In the genomic region with DNA sequence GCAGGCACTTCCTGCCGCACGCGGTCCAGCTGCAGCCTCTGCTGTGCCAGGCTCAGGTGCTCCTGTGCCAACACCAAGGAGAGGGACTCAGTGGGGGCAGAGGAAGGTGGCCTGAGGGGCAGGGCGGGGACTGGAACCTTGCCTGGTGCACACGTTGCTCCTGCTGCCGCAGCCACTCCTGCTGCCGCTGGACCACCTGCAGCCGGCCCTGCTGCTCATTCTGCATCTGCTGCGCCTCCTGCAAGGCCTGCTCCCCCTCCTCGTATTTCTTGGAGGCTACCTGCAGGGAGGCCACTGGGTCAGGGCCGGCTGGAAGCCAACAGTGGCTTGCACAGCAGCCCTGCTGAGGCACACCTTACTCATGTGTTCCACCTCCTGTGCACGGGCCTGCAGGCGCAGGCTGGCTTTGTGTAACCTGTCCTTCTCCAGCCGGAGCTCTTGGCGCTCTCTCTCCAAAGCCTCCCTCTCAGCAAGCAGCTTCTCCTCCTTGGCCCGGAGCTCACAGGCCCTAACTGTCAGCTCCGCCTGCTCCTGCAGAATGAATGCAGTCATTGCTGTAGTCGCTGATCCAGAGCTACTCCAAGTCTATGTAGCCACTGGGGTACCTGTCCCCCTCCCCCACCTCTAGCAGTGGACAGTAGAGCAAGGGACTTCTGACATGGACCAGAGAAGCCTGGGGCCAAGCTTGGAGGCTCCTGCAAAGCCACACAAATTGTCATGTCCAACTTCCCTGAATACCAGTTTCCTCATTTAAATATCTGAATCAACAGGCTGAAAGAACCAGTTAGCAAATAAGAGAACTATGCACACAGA, we compare ENCODE assay signal across 8 mouse cellular contexts. TPM values are rescaled to one million over a fixed set of nuclear protein-coding genes. Genes with fewer than 3 reads are reported as not detected.
A peak's percentile ranks its signal among the peaks of the same experiment; 100 is the strongest.
DNase-seq lines count a peak whose midpoint lies in the region; ATAC-seq and TF ChIP-seq lines count a peak whose summit lies in the region.

No protein-coding gene starts in this region.

- no peak for TF ChIP-seq POLR2A in myocyte (IDR thresholded peaks at IDR 0.05; ENCODE audit: insufficient read length, low read depth)

- no peak for ATAC-seq in cerebellum, adult (ENCODE audit: insufficient number of reproducible peaks, low FRiP score, low TSS enrichment)
- no peak for ATAC-seq in lung, embryonic 15.5 days (ENCODE audit: borderline replicate concordance, extremely low read depth, low FRiP score, low TSS enrichment)
- ATAC-seq in kidney, embryonic 15.5 days (replicated peaks; ENCODE audit: low FRiP score): no peak

- H3K27ac ChIP-seq in lung, embryonic 15.5 days: peak overlapping the region; percentile 69
- 0 out of 2 replicates have a peak overlapping the region, but pooled peaks have one; percentile 7 for H3K27ac ChIP-seq in kidney, embryonic 15.5 days

- H3K79me2 ChIP-seq in myocyte (ENCODE audit: control insufficient read depth, insufficient read depth): no peaks in the 10 kb centered on the region

- H3K4me3 ChIP-seq in lung, embryonic 15.5 days: no peak overlapping the region
- H3K4me3 ChIP-seq in kidney, embryonic 15.5 days (replicated peaks): no peak overlapping the region
- H3K4me3 ChIP-seq in myocyte: no peak overlapping the region

- H3K4me2 ChIP-seq in lung, embryonic 15.5 days: no peak overlapping the region
- no peak overlapping the region for H3K4me2 ChIP-seq in kidney, embryonic 15.5 days
- H3K4me2 ChIP-seq in myocyte (ENCODE audit: low read depth): no peak overlapping the region

- no peak overlapping the region for H3ac ChIP-seq in myocyte (ENCODE audit: control insufficient read depth, insufficient read length)

- 63% methylated on average over 18 of the region's 18 CpGs for WGBS in lung, embryonic 15.5 days
- 67% methylated on average over 18 of the region's 18 CpGs for WGBS in kidney, embryonic 15.5 days

- H3K27me3 ChIP-seq in lung, embryonic 15.5 days: no peaks in the 10 kb centered on the region
- H3K27me3 ChIP-seq in kidney, embryonic 15.5 days: no peaks in the 10 kb centered on the region
- no peaks in the 10 kb centered on the region for H3K27me3 ChIP-seq in myocyte (ENCODE audit: control insufficient read depth, insufficient read depth, insufficient read length)

- H3K36me3 ChIP-seq in lung, embryonic 15.5 days: peaks cover 66% of the 10 kb centered on the region
- H3K36me3 ChIP-seq in kidney, embryonic 15.5 days: peaks cover 87% of the 10 kb centered on the region
- peaks cover 43% of the 10 kb centered on the region for H3K36me3 ChIP-seq in myocyte (ENCODE audit: control insufficient read depth, insufficient read depth)

- no peaks in the 10 kb centered on the region for H3K4me1 ChIP-seq in lung, embryonic 15.5 days
- H3K4me1 ChIP-seq in kidney, embryonic 15.5 days: no peaks in the 10 kb centered on the region

- no peak overlapping the region for H3K9ac ChIP-seq in lung, embryonic 15.5 days
- no peak overlapping the region for H3K9ac ChIP-seq in kidney, embryonic 15.5 days

- no peaks in the 10 kb centered on the region for H3K9me3 ChIP-seq in lung, embryonic 15.5 days
- H3K9me3 ChIP-seq in kidney, embryonic 15.5 days (replicated peaks): no peaks in the 10 kb centered on the region

- peak; percentile 61 for DNase-seq in cerebellum, adult 11 months
- DNase-seq in lung, postnatal 4 days: no peak
- no peak for DNase-seq in embryo, embryonic 11 days
- DNase-seq in gastrocnemius, postnatal 10 days: no peak

TF ChIP-seq in myocyte, 11 proteins besides CTCF, POLR2A, EP300 and RAD21:
- no peak for TF ChIP-seq TCF3 (IDR thresholded peaks at IDR 0.05; ENCODE audit: insufficient read length, low read depth)
- TF ChIP-seq SRF (IDR thresholded peaks at IDR 0.05; ENCODE audit: control insufficient read depth, insufficient read length, low read depth): no peak
- TF ChIP-seq E2F4 (IDR thresholded peaks at IDR 0.05; ENCODE audit: insufficient read depth): no peak
- peak; percentile 43 for TF ChIP-seq POLR2AphosphoS2 (IDR thresholded peaks at IDR 0.05; ENCODE audit: insufficient read length, low read depth)
- no peak for TF ChIP-seq REST (IDR thresholded peaks at IDR 0.05; ENCODE audit: insufficient read depth, insufficient read length)
- TF ChIP-seq TCF12 (IDR thresholded peaks at IDR 0.05; ENCODE audit: insufficient read depth, poor library complexity, severe bottlenecking): no peak
- TF ChIP-seq CEBPB (IDR thresholded peaks at IDR 0.05; ENCODE audit: insufficient read depth, poor library complexity, severe bottlenecking): no peak
- no peak for TF ChIP-seq MYOG (IDR thresholded peaks at IDR 0.05; ENCODE audit: control insufficient read depth in 1 of 3, insufficient read depth in 1 of 3, insufficient read length in 2 of 3, low read depth in 2 of 3)

RNA-seq across cellular contexts. Expression of gene Mrpl38, which starts 7.0 kb away (rescaled TPM):
- polyA plus RNA-seq in lung, embryonic 15.5 days (2015; fragmentation: Nextera tagmentation; extraction: Ambion mirVana): 89.5 and 94.7 TPM in 2 replicates
- polyA plus RNA-seq in kidney, embryonic 15.5 days (2015; fragmentation: Nextera tagmentation; extraction: Ambion mirVana): 102 and 112 TPM in 2 replicates
- 141 TPM for polyA plus RNA-seq in myocyte (2012; fragmentation: generic; extraction: Trizol)
- total RNA-seq in gastrocnemius, postnatal 10 days (2021): 10 to 100 TPM; 40.8 to 46.2 TPM

RNA-seq across cellular contexts. Expression of gene Trim65, which starts 14.8 kb away (rescaled TPM):
- polyA plus RNA-seq in lung, embryonic 15.5 days (2015; fragmentation: Nextera tagmentation; extraction: Ambion mirVana): 3.7 and 4.3 TPM in 2 replicates
- polyA plus RNA-seq in kidney, embryonic 15.5 days (2015; fragmentation: Nextera tagmentation; extraction: Ambion mirVana): 4.5 and 5.4 TPM in 2 replicates
- 1.9 TPM for polyA plus RNA-seq in myocyte (2012; fragmentation: generic; extraction: Trizol)
- 1 to 10 TPM; 3.3 to 3.6 TPM for total RNA-seq in gastrocnemius, postnatal 10 days (2021)

RNA-seq across cellular contexts. Expression of gene Trim47, which starts 18.7 kb away (rescaled TPM):
- 24.9 and 25.9 TPM in 2 replicates for polyA plus RNA-seq in lung, embryonic 15.5 days (2015; fragmentation: Nextera tagmentation; extraction: Ambion mirVana)
- 21.4 and 24.6 TPM in 2 replicates for polyA plus RNA-seq in kidney, embryonic 15.5 days (2015; fragmentation: Nextera tagmentation; extraction: Ambion mirVana)
- polyA plus RNA-seq in myocyte (2012; fragmentation: generic; extraction: Trizol): 101 TPM
- 10 to 100 TPM; 21.9 to 31.7 TPM for total RNA-seq in gastrocnemius, postnatal 10 days (2021)

RNA-seq across cellular contexts. Expression of gene Fbf1, which starts 22.3 kb away (rescaled TPM):
- polyA plus RNA-seq in lung, embryonic 15.5 days (2015; fragmentation: Nextera tagmentation; extraction: Ambion mirVana): 29.7 and 35.9 TPM in 2 replicates
- polyA plus RNA-seq in kidney, embryonic 15.5 days (2015; fragmentation: Nextera tagmentation; extraction: Ambion mirVana): 37.4 and 41.4 TPM in 2 replicates
- 41.7 TPM for polyA plus RNA-seq in myocyte (2012; fragmentation: generic; extraction: Trizol)
- total RNA-seq in gastrocnemius, postnatal 10 days (2021): 10 to 100 TPM; 13.8 to 18.2 TPM

RNA-seq across cellular contexts. Expression of gene Ten1, which starts 53.0 kb away (rescaled TPM):
- polyA plus RNA-seq in lung, embryonic 15.5 days (2015; fragmentation: Nextera tagmentation; extraction: Ambion mirVana): 77.5 and 78.3 TPM in 2 replicates
- 75.6 and 79.4 TPM in 2 replicates for polyA plus RNA-seq in kidney, embryonic 15.5 days (2015; fragmentation: Nextera tagmentation; extraction: Ambion mirVana)
- polyA plus RNA-seq in myocyte (2012; fragmentation: generic; extraction: Trizol): 61.4 TPM
- total RNA-seq in gastrocnemius, postnatal 10 days (2021): 10 to 100 TPM; 28.5 to 31.3 TPM
